Mouse (Mus musculus): ENCODE measurements at regions not wholly inside any gene's neighbourhood (a gene's known extent, or its start where the extent isn't known, plus 50 kb on each side); places are given as distances from the start of the nearest gene placed in this dataset.

- 88% methylated on average over 2 of the region's 2 CpGs for whole genome bisulfite sequencing
These were observed 132.5 kb upstream of the Dcn start for GRCm38 (mm10) chr10:97346949-97347348.

GRCm38 (mm10) chr10:97368625-97369024 is 110.8 kb upstream of the Dcn start:
- no peak for ATAC-seq
- Histone ChIP-seq H3K27me3 (replicated peaks; ENCODE audit: insufficient read depth, low read length) (no peaks in the 10 kb centered on the region), H3K4me3 (ENCODE audit: low read depth, low read length) (no peak overlapping the region), H3K4me1 (ENCODE audit: insufficient read depth, low read depth, low read length) (no peaks in the 10 kb centered on the region), H3K9ac (replicated peaks; ENCODE audit: low read depth) (no peak overlapping the region), H3K36me3 (ENCODE audit: insufficient read depth, low read length) (no peaks in the 10 kb centered on the region), H3K9me3 (ENCODE audit: low read length) (no peaks in the 10 kb centered on the region), H3K27ac (ENCODE audit: low read length) (no peak overlapping the region), H3K4me2 (replicated peaks; ENCODE audit: low read depth, low read length) (no peak overlapping the region)
- TF ChIP-seq CTCF (IDR thresholded peaks at IDR 0.05) (0 out of 2 replicates have a peak, but pooled peaks have one; percentile 9), EP300 (IDR thresholded peaks at IDR 0.05) (no peak)
- WGBS: 73% methylated on average over 3 of the region's 3 CpGs
- DNase-seq (ENCODE audit: low spot score): no peak

More at GRCm38 (mm10) chr10:97346949-97347348, 132.5 kb upstream of the Dcn start:
- H3K4me2 ChIP-seq (replicated peaks; ENCODE audit: low read depth, low read length): no peak overlapping the region
- no peak overlapping the region for H3K27ac ChIP-seq (ENCODE audit: low read length)
- no peak overlapping the region for H3K9ac ChIP-seq (replicated peaks; ENCODE audit: low read depth)
- no peak for DNase-seq (ENCODE audit: low spot score)
- H3K36me3 ChIP-seq (ENCODE audit: insufficient read depth, low read length): no peaks in the 10 kb centered on the region
- H3K4me3 ChIP-seq (ENCODE audit: low read depth, low read length): no peak overlapping the region
- H3K27me3 ChIP-seq (replicated peaks; ENCODE audit: insufficient read depth, low read length): no peaks in the 10 kb centered on the region
- no peak for ATAC-seq
- no peaks in the 10 kb centered on the region for H3K4me1 ChIP-seq (ENCODE audit: insufficient read depth, low read depth, low read length)
- no peaks in the 10 kb centered on the region for H3K9me3 ChIP-seq (ENCODE audit: low read length)
- TF ChIP-seq EP300 (IDR thresholded peaks at IDR 0.05) (no peak), CTCF (IDR thresholded peaks at IDR 0.05) (no peak)

DNA sequence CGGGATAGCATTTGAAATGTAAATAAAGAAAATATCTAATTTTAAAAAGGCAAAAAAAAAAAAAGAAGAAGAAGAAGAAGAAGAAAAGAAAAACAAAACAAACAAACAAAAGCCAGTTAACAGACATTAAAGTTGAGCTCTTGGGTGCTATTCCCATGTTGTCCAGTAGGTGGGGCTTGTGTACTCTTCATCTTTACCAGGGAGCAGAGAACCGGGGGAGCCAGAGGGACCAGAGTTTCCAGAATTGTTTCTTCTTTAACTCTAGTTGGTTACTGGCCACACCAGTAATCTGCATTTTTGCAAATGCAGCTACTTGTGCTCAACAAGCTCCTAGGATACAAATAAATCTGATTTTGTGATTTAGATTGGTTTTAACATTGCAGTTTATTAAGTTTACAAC is 103.6 kb upstream of the Dcn start:
- ATAC-seq: no peak
- H3K4me3 ChIP-seq (ENCODE audit: low read depth, low read length): no peak overlapping the region
- no peak overlapping the region for H3K27ac ChIP-seq (ENCODE audit: low read length)
- no peaks in the 10 kb centered on the region for H3K9me3 ChIP-seq (ENCODE audit: low read length)
- TF ChIP-seq EP300 (IDR thresholded peaks at IDR 0.05): no peak
- peak; percentile 91 for TF ChIP-seq CTCF (IDR thresholded peaks at IDR 0.05)
- no peak overlapping the region for H3K9ac ChIP-seq (replicated peaks; ENCODE audit: low read depth)
- no peaks in the 10 kb centered on the region for H3K27me3 ChIP-seq (replicated peaks; ENCODE audit: insufficient read depth, low read length)
- peak; percentile 79 for DNase-seq (ENCODE audit: low spot score)
- WGBS: 8% methylated on average over 2 of the region's 2 CpGs
- H3K4me2 ChIP-seq (replicated peaks; ENCODE audit: low read depth, low read length): no peak overlapping the region
- H3K4me1 ChIP-seq (ENCODE audit: insufficient read depth, low read depth, low read length): no peaks in the 10 kb centered on the region
- H3K36me3 ChIP-seq (ENCODE audit: insufficient read depth, low read length): no peaks in the 10 kb centered on the region

DNA sequence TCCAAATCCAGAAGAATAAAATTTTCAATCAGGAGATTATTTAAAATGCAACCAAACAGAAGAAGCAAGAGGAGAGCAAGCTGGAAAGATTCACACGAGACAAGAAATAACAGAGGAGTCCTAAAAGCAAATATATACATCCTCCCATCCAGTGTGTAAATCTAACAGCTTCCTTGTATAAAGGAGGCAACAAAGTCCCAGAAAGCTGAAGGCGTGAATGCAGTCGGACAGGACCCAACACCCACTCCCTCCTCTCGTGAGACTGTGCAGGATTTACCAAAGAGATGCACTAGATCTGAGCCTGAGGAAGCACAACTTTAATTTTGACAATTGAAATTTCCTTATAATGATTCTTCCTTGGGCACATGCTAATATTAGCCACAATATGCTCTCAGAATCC is 103.0 kb upstream of the Dcn start:
- Histone ChIP-seq H3K9me3 (ENCODE audit: low read length) (no peaks in the 10 kb centered on the region), H3K27me3 (replicated peaks; ENCODE audit: insufficient read depth, low read length) (no peaks in the 10 kb centered on the region), H3K9ac (replicated peaks; ENCODE audit: low read depth) (no peak overlapping the region), H3K36me3 (ENCODE audit: insufficient read depth, low read length) (no peaks in the 10 kb centered on the region), H3K4me2 (replicated peaks; ENCODE audit: low read depth, low read length) (no peak overlapping the region), H3K4me3 (ENCODE audit: low read depth, low read length) (no peak overlapping the region), H3K27ac (ENCODE audit: low read length) (no peak overlapping the region), H3K4me1 (ENCODE audit: insufficient read depth, low read depth, low read length) (no peaks in the 10 kb centered on the region)
- 34% methylated on average over 4 of the region's 4 CpGs for WGBS
- TF ChIP-seq EP300 (IDR thresholded peaks at IDR 0.05): no peak
- no peak for DNase-seq (ENCODE audit: low spot score)
- no peak for ATAC-seq

- no peak overlapping the region for H3K4me3 ChIP-seq (ENCODE audit: low read depth, low read length)
- TF ChIP-seq EP300 (IDR thresholded peaks at IDR 0.05) (no peak), CTCF (IDR thresholded peaks at IDR 0.05) (no peak)
- no peak overlapping the region for H3K4me2 ChIP-seq (replicated peaks; ENCODE audit: low read depth, low read length)
- no peaks in the 10 kb centered on the region for H3K4me1 ChIP-seq (ENCODE audit: insufficient read depth, low read depth, low read length)
- no peak for DNase-seq (ENCODE audit: low spot score)
- no peak overlapping the region for H3K9ac ChIP-seq (replicated peaks; ENCODE audit: low read depth)
- H3K27ac ChIP-seq (ENCODE audit: low read length): no peak overlapping the region
- no peaks in the 10 kb centered on the region for H3K27me3 ChIP-seq (replicated peaks; ENCODE audit: insufficient read depth, low read length)
- H3K36me3 ChIP-seq (ENCODE audit: insufficient read depth, low read length): no peaks in the 10 kb centered on the region
- no peaks in the 10 kb centered on the region for H3K9me3 ChIP-seq (ENCODE audit: low read length)
- ATAC-seq: no peak
These were observed 97.8 kb upstream of the Dcn start for GRCm38 (mm10) chr10:97381586-97381985.

DNA sequence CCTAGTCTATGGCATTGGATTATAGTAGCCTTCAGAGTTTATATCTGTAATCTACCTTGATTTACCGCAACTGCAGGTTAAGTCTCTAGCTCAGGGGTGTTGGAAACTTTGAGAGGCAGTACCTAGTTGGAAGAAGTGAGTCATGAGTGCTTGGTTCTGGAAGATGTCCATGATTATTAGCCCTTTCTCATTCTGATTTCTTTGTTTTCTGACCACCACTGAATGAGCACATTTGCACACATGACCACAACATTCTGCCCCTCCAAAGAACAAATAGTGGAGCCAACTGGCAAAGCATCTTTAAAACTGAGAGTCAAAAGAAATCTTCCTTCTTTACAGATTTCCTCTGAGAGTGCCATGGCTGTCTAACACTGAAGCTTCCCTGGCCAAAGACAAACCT is 95.5 kb upstream of the Dcn start:
- no peaks in the 10 kb centered on the region for H3K36me3 ChIP-seq (ENCODE audit: insufficient read depth, low read length)
- WGBS: 91% methylated on average over 1 of the region's 1 CpGs
- H3K27me3 ChIP-seq (replicated peaks; ENCODE audit: insufficient read depth, low read length): no peaks in the 10 kb centered on the region
- no peak overlapping the region for H3K4me3 ChIP-seq (ENCODE audit: low read depth, low read length)
- H3K9ac ChIP-seq (replicated peaks; ENCODE audit: low read depth): no peak overlapping the region
- no peaks in the 10 kb centered on the region for H3K9me3 ChIP-seq (ENCODE audit: low read length)
- ATAC-seq: no peak
- no peak for DNase-seq (ENCODE audit: low spot score)
- H3K27ac ChIP-seq (ENCODE audit: low read length): no peak overlapping the region
- TF ChIP-seq EP300 (IDR thresholded peaks at IDR 0.05) (no peak), CTCF (IDR thresholded peaks at IDR 0.05) (no peak)
- no peaks in the 10 kb centered on the region for H3K4me1 ChIP-seq (ENCODE audit: insufficient read depth, low read depth, low read length)
- no peak overlapping the region for H3K4me2 ChIP-seq (replicated peaks; ENCODE audit: low read depth, low read length)

DNA sequence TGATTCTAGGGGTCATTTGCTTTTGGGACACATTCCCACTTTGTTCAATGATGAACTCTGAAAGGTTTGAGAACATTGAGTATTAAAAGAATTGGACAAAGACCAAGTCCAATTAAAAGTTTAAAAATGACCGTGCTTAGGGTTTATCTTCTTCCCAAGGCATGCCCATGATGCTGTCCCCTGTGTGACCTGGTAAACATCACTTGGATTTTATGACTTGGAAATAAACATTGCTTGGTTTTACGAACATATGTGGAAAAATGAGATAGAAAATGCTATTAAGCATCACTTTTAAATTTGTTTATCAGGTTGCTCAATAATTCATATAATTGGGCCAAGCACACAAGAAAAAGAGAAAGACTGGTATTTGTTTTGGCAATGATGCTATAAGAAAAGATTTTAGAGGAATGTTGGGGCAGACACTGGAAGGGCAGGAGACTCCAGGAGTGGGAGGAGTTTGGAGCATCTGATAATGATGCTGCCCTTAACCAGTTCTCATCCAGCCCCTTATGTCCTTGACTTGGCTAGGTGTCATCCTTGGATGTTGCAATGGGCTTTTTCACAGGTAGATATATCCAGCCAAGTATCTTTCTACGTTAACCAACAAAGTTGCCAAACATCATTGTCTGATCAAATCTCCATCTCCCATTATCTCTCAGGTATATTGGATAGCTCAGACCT is 92.1 kb upstream of the Dcn start:
- Histone ChIP-seq H3K4me1 (ENCODE audit: insufficient read depth, low read depth, low read length) (no peaks in the 10 kb centered on the region), H3K4me3 (ENCODE audit: low read depth, low read length) (no peak overlapping the region), H3K9me3 (ENCODE audit: low read length) (no peaks in the 10 kb centered on the region), H3K36me3 (ENCODE audit: insufficient read depth, low read length) (no peaks in the 10 kb centered on the region), H3K4me2 (replicated peaks; ENCODE audit: low read depth, low read length) (no peak overlapping the region), H3K27me3 (replicated peaks; ENCODE audit: insufficient read depth, low read length) (no peaks in the 10 kb centered on the region), H3K9ac (replicated peaks; ENCODE audit: low read depth) (no peak overlapping the region), H3K27ac (ENCODE audit: low read length) (no peak overlapping the region)
- WGBS: 61% methylated on average over 3 of the region's 3 CpGs
- DNase-seq (ENCODE audit: low spot score): no peak
- ATAC-seq: no peak
- TF ChIP-seq EP300 (IDR thresholded peaks at IDR 0.05) (no peak), CTCF (IDR thresholded peaks at IDR 0.05) (no peak)
